Mouse (Mus musculus): ENCODE measurements at regions not wholly inside any gene's neighbourhood (a gene's known extent, or its start where the extent isn't known, plus 50 kb on each side); places are given as distances from the start of the nearest gene placed in this dataset.

DNA sequence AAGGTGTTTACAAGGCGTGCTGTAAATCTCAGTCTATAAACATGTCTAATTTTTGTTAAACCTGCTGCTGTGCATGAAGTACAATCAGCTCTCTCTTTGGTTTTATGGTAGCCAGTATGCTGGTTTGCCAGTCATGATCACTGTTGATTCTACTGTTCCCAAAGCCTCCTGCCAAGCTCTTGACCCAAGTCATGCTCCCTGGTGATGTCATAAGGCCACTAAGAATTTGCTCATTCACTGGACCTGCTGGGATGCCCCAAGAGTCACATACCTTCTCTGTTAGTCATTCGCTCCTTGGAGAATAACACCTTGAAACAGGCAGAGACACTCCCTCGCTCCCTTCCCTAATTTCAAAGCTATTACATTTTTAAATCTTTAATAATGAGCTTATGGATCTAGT is 207.2 kb downstream of the Npr3 start:
- TF ChIP-seq POLR2A (IDR thresholded peaks at IDR 0.05; ENCODE audit: low read depth, low read length) (no peak), CTCF (IDR thresholded peaks at IDR 0.05; ENCODE audit: borderline replicate concordance, insufficient read depth, low read length) (no peak)
